Mouse (Mus musculus) heart, embryonic 15.5 days (tissue): ENCODE measurements around the gene Ivns1abp. TPM values are rescaled to one million over a fixed set of nuclear protein-coding genes. Genes with fewer than 3 reads are reported as not detected.

ENCODE experiments used
- ATAC-seq: fragments of 200-750 bp; cut with Nextera tagmentation; replicated peaks from 2 replicates; pipeline ENCODE4 v1.8.0; 2017; ENCODE audit warnings: low read depth, moderate TSS enrichment; ENCODE audit not compliant: insufficient number of reproducible peaks, insufficient read depth, low FRiP score
- H3K27ac ChIP-seq: fragments of 300-500 bp; sonication (generic); 2 replicates; pipeline ENCODE4 v1.5.1; 2015; ENCODE audit warnings: mild to moderate bottlenecking, inconsistent platforms
- H3K27me3 ChIP-seq: fragments of 300-500 bp; sonication (generic); 2 replicates; pipeline ENCODE4 v1.6.1; 2015; ENCODE audit warnings: inconsistent platforms
- H3K36me3 ChIP-seq: fragments of 300-500 bp; sonication (generic); 2 replicates; pipeline ENCODE4 v1.6.1; 2015; ENCODE audit warnings: mild to moderate bottlenecking, inconsistent platforms
- H3K4me1 ChIP-seq: fragments of 300-500 bp; sonication (generic); replicated peaks from 2 replicates; pipeline ENCODE4 v1.6.1; 2015; ENCODE audit warnings: inconsistent platforms
- H3K4me2 ChIP-seq: fragments of 300-500 bp; sonication (generic); 2 replicates; pipeline ENCODE4 v1.6.1; 2015; ENCODE audit warnings: inconsistent platforms, mild to moderate bottlenecking, moderate library complexity
- H3K4me3 ChIP-seq: fragments of 300-500 bp; sonication (generic); 2 replicates; pipeline ENCODE4 v1.5.1; 2015; ENCODE audit warnings: mild to moderate bottlenecking, inconsistent platforms
- H3K9ac ChIP-seq: fragments of 300-500 bp; sonication (generic); 2 replicates; pipeline ENCODE4 v1.6.1; 2015; ENCODE audit warnings: mild to moderate bottlenecking, inconsistent platforms
- H3K9me3 ChIP-seq: fragments of 300-500 bp; sonication (generic); replicated peaks from 2 replicates; pipeline ENCODE4 v1.6.1; 2016; ENCODE audit warnings: inconsistent platforms
- WGBS: fragments of 180-500 bp; shearing (Covaris S2); methylation state at CpG from one replicate; pipeline ENCODE4 v1.1.7; 2015; ENCODE audit warnings: mixed read lengths; 5-methylcytosine and 5-hydroxymethylcytosine counted together
- polyA plus RNA-seq: library from polyadenylated mRNA; unstranded; fragments of >200 nt; fragmentation: Nextera tagmentation; extraction: Ambion mirVana; gene quantifications from 2 replicates; pipeline ENCODE4 v1.2.1, GENCODE M21; 2015

Ivns1abp gene
- polyA plus RNA-seq, 1 experiment from 2014 or later, result 308 TPM

- Histone ChIP-seq H3K4me3 (no peak overlapping the region), H3K36me3 (no peaks in the 10 kb centered on the region), H3K9ac (no peak overlapping the region), H3K4me2 (no peak overlapping the region), H3K27me3 (no peaks in the 10 kb centered on the region), H3K4me1 (no peaks in the 10 kb centered on the region), H3K27ac (no peak overlapping the region), H3K9me3 (no peaks in the 10 kb centered on the region)
- WGBS, result 87% methylated on average over 5 of the region's 5 CpGs
- ATAC-seq, result no peak
These were observed 33.8 kb upstream of the Ivns1abp start for GRCm38 (mm10) chr1:151310511-151310910.

- Histone ChIP-seq H3K4me3 (no peak overlapping the region), H3K4me1 (no peaks in the 10 kb centered on the region), H3K9me3 (no peaks in the 10 kb centered on the region), H3K9ac (no peak overlapping the region), H3K4me2 (no peak overlapping the region), H3K27me3 (no peaks in the 10 kb centered on the region), H3K27ac (no peak overlapping the region), H3K36me3 (no peaks in the 10 kb centered on the region)
- ATAC-seq, result no peak
- 87% methylated on average over 11 of the region's 11 CpGs for WGBS
These were observed 32.9 kb upstream of the Ivns1abp start for GRCm38 (mm10) chr1:151311379-151311778.

- no peak overlapping the region for H3K4me3 ChIP-seq
- 80% methylated on average over 7 of the region's 7 CpGs for WGBS
- H3K4me1 ChIP-seq, result no peaks in the 10 kb centered on the region
- H3K9ac ChIP-seq, result no peak overlapping the region
- H3K27ac ChIP-seq, result no peak overlapping the region
- H3K9me3 ChIP-seq, result no peaks in the 10 kb centered on the region
- no peak for ATAC-seq
- H3K36me3 ChIP-seq, result no peaks in the 10 kb centered on the region
- H3K27me3 ChIP-seq, result no peaks in the 10 kb centered on the region
- H3K4me2 ChIP-seq, result no peak overlapping the region
These were observed 25.0 kb upstream of the Ivns1abp start for GRCm38 (mm10) chr1:151319267-151319666.

GRCm38 (mm10) chr1:151320408-151320807 lies 23.9 kb upstream of the Ivns1abp start:
- Histone ChIP-seq H3K27ac (no peak overlapping the region), H3K4me3 (no peak overlapping the region), H3K9ac (no peak overlapping the region), H3K4me1 (no peaks in the 10 kb centered on the region), H3K4me2 (no peak overlapping the region), H3K36me3 (no peaks in the 10 kb centered on the region), H3K27me3 (no peaks in the 10 kb centered on the region), H3K9me3 (no peaks in the 10 kb centered on the region)
- 37% methylated on average over 4 of the region's 4 CpGs for WGBS
- no peak for ATAC-seq

- WGBS, result 68% methylated on average over 1 of the region's 1 CpGs
- Histone ChIP-seq H3K27me3 (no peaks in the 10 kb centered on the region), H3K4me2 (no peak overlapping the region), H3K4me1 (no peaks in the 10 kb centered on the region), H3K9me3 (no peaks in the 10 kb centered on the region), H3K27ac (no peak overlapping the region), H3K36me3 (no peaks in the 10 kb centered on the region), H3K4me3 (no peak overlapping the region), H3K9ac (no peak overlapping the region)
- ATAC-seq, result no peak
These were observed 18.9 kb upstream of the Ivns1abp start for GRCm38 (mm10) chr1:151325328-151325727.

GRCm38 (mm10) chr1:151328341-151329097 lies 15.8 kb upstream of the Ivns1abp start:
- Histone ChIP-seq H3K9me3 (no peaks in the 10 kb centered on the region), H3K36me3 (no peaks in the 10 kb centered on the region), H3K27ac (no peak overlapping the region), H3K4me2 (no peak overlapping the region), H3K4me1 (no peaks in the 10 kb centered on the region), H3K9ac (no peak overlapping the region), H3K27me3 (no peaks in the 10 kb centered on the region), H3K4me3 (no peak overlapping the region)
- 81% methylated on average over 14 of the region's 14 CpGs for WGBS
- no peak for ATAC-seq

- no peak for ATAC-seq
- Histone ChIP-seq H3K9me3 (no peaks in the 10 kb centered on the region), H3K27ac (no peak overlapping the region), H3K4me2 (no peak overlapping the region), H3K9ac (no peak overlapping the region), H3K36me3 (no peaks in the 10 kb centered on the region), H3K27me3 (no peaks in the 10 kb centered on the region), H3K4me3 (no peak overlapping the region), H3K4me1 (no peaks in the 10 kb centered on the region)
- WGBS, result 78% methylated on average over 7 of the region's 7 CpGs
These were observed 14.7 kb upstream of the Ivns1abp start for GRCm38 (mm10) chr1:151329601-151330000.

GRCm38 (mm10) chr1:151332819-151333218 lies 11.5 kb upstream of the Ivns1abp start:
- WGBS, result 93% methylated on average over 3 of the region's 3 CpGs
- Histone ChIP-seq H3K27ac (no peak overlapping the region), H3K27me3 (no peaks in the 10 kb centered on the region), H3K9ac (no peak overlapping the region), H3K4me1 (peaks cover 1% of the 10 kb centered on the region; the same call in 1 of the 2 replicates), H3K9me3 (no peaks in the 10 kb centered on the region), H3K4me2 (no peak overlapping the region), H3K4me3 (no peak overlapping the region), H3K36me3 (no peaks in the 10 kb centered on the region)
- ATAC-seq, result no peak

- Histone ChIP-seq H3K4me3 (no peak overlapping the region), H3K27ac (peak overlapping the region; percentile 83), H3K4me1 (peaks cover 42% of the 10 kb centered on the region), H3K9ac (no peak overlapping the region), H3K9me3 (no peaks in the 10 kb centered on the region), H3K27me3 (no peaks in the 10 kb centered on the region), H3K4me2 (no peak overlapping the region), H3K36me3 (no peaks in the 10 kb centered on the region)
- ATAC-seq, result no peak
These were observed 6.0 kb upstream of the Ivns1abp start for GRCm38 (mm10) chr1:151338234-151338633.

- Histone ChIP-seq H3K9me3 (no peaks in the 10 kb centered on the region), H3K9ac (no peak overlapping the region), H3K4me3 (no peak overlapping the region), H3K4me1 (peaks cover 42% of the 10 kb centered on the region), H3K4me2 (no peak overlapping the region), H3K27ac (peak overlapping the region; percentile 83), H3K36me3 (no peaks in the 10 kb centered on the region), H3K27me3 (no peaks in the 10 kb centered on the region)
- ATAC-seq, result peak; percentile 83
- 17% methylated on average over 2 of the region's 2 CpGs for WGBS
These were observed 5.3 kb upstream of the Ivns1abp start for GRCm38 (mm10) chr1:151338941-151339340.

- no peak overlapping the region for H3K4me3 ChIP-seq
- no peaks in the 10 kb centered on the region for H3K27me3 ChIP-seq
- peaks cover 42% of the 10 kb centered on the region for H3K4me1 ChIP-seq
- H3K27ac ChIP-seq, result peak overlapping the region; percentile 98
- ATAC-seq, result no peak
- H3K4me2 ChIP-seq, result peak overlapping the region; percentile 83
- no peaks in the 10 kb centered on the region for H3K9me3 ChIP-seq
- no peaks in the 10 kb centered on the region for H3K36me3 ChIP-seq
- 48% methylated on average over 8 of the region's 8 CpGs for WGBS
- no peak overlapping the region for H3K9ac ChIP-seq
These were observed 2.8 kb upstream of the Ivns1abp start for GRCm38 (mm10) chr1:151341321-151342044.
